Comparison of ENCODE assay signal across 17 mouse cellular contexts in genomic region chr5:52440278-52440677, GRCm38 (mm10). TPM values are rescaled to one million over a fixed set of nuclear protein-coding genes. Genes with fewer than 3 reads are reported as not detected.
DNase-seq lines count a peak whose midpoint lies in the region; ATAC-seq and TF ChIP-seq lines count a peak whose summit lies in the region.
"Had no signal": no experiment of that assay in that cellular context is flagged by ENCODE, and none has a peak within 500 bp of the region (broad histone marks: within the 10 kb centered on the region; RNA-seq: fewer than 3 reads in every experiment).

No protein-coding gene starts in this region.

- DNase-seq in forebrain, embryonic 14.5 days (ENCODE audit: low spot score), result peak; percentile 34
- DNase-seq in brain, embryonic 14.5 days (ENCODE audit: low read depth), result peak; percentile 24
- DNase-seq in kidney, postnatal 14 days, result no peak
- DNase-seq: adrenal gland, postnatal 10 days; cerebellum, adult 11-12 months; cerebellum, adult 9-11 months; cerebellum, postnatal 36 days; gastrocnemius, adult 2 months; gastrocnemius, postnatal 25 days had no signal

- no peak for TF ChIP-seq POLR2A in brain, embryonic 14.5 days (IDR thresholded peaks at IDR 0.05; ENCODE audit: borderline replicate concordance, extremely low read depth, insufficient read depth, insufficient read length, poor library complexity, severe bottlenecking)

- no peaks in the 10 kb centered on the region for H3K4me1 ChIP-seq in forebrain, embryonic 14.5 days (ENCODE audit: control insufficient read depth, insufficient read depth, low read length)
- H3K4me1 ChIP-seq in forebrain, embryonic 15.5 days, result peaks cover 3% of the 10 kb centered on the region; the same call in 1 of the 2 replicates
- H3K4me1 ChIP-seq in hindbrain, embryonic 15.5 days (replicated peaks), result no peaks in the 10 kb centered on the region
- no peaks in the 10 kb centered on the region for H3K4me1 ChIP-seq in hindbrain, embryonic 12.5 days
- H3K4me1 ChIP-seq in neural tube, embryonic 14.5 days (ENCODE audit: control insufficient read depth, insufficient read depth, low read length), result no peaks in the 10 kb centered on the region
- H3K4me1 ChIP-seq: embryonic facial prominence, embryonic 13.5 days; heart, embryonic 12.5 days; hindbrain, embryonic 10.5 days; intestine, embryonic 15.5 days had no signal

- H3K9me3 ChIP-seq in forebrain, embryonic 14.5 days (replicated peaks; ENCODE audit: control insufficient read depth, low read length), result peaks cover 3% of the 10 kb centered on the region
- 0 out of 2 replicates have a peak, but pooled peaks cover 4% of the 10 kb centered on the region for H3K9me3 ChIP-seq in forebrain, embryonic 15.5 days
- H3K9me3 ChIP-seq in hindbrain, embryonic 15.5 days, result 0 out of 2 replicates have a peak, but pooled peaks cover 3% of the 10 kb centered on the region
- H3K9me3 ChIP-seq in hindbrain, embryonic 12.5 days (replicated peaks), result no peaks in the 10 kb centered on the region
- H3K9me3 ChIP-seq in neural tube, embryonic 14.5 days (ENCODE audit: control insufficient read depth, low read length), result no peaks in the 10 kb centered on the region
- H3K9me3 ChIP-seq: embryonic facial prominence, embryonic 13.5 days; intestine, embryonic 15.5 days had no signal

- H3K4me3 ChIP-seq in forebrain, embryonic 14.5 days (ENCODE audit: low read depth, low read length), result no peak overlapping the region
- no peak overlapping the region for H3K4me3 ChIP-seq in forebrain, embryonic 15.5 days
- H3K4me3 ChIP-seq in hindbrain, embryonic 15.5 days, result no peak overlapping the region
- H3K4me3 ChIP-seq in hindbrain, embryonic 12.5 days, result no peak overlapping the region
- no peak overlapping the region for H3K4me3 ChIP-seq in neural tube, embryonic 14.5 days (ENCODE audit: low read depth, low read length)
- H3K4me3 ChIP-seq: embryonic facial prominence, embryonic 13.5 days; gastrocnemius, adult 2 months; heart, embryonic 12.5 days; hindbrain, embryonic 10.5 days; intestine, embryonic 15.5 days had no signal

- no peak overlapping the region for H3K27ac ChIP-seq in forebrain, embryonic 14.5 days (ENCODE audit: low read depth, low read length)
- H3K27ac ChIP-seq in forebrain, embryonic 15.5 days (replicated peaks), result no peak overlapping the region
- H3K27ac ChIP-seq in hindbrain, embryonic 15.5 days (replicated peaks), result no peak overlapping the region
- no peak overlapping the region for H3K27ac ChIP-seq in hindbrain, embryonic 12.5 days
- no peak overlapping the region for H3K27ac ChIP-seq in neural tube, embryonic 14.5 days (ENCODE audit: low read depth, low read length)
- H3K27ac ChIP-seq: embryonic facial prominence, embryonic 13.5 days; gastrocnemius, adult 2 months; hindbrain, embryonic 10.5 days; intestine, embryonic 15.5 days had no signal

- no peaks in the 10 kb centered on the region for H3K36me3 ChIP-seq in forebrain, embryonic 14.5 days (ENCODE audit: control insufficient read depth, insufficient read depth, low read length)
- no peaks in the 10 kb centered on the region for H3K36me3 ChIP-seq in forebrain, embryonic 15.5 days
- no peaks in the 10 kb centered on the region for H3K36me3 ChIP-seq in hindbrain, embryonic 15.5 days
- no peaks in the 10 kb centered on the region for H3K36me3 ChIP-seq in hindbrain, embryonic 12.5 days
- H3K36me3 ChIP-seq in neural tube, embryonic 14.5 days (ENCODE audit: control insufficient read depth, insufficient read depth, low read length), result no peaks in the 10 kb centered on the region
- H3K36me3 ChIP-seq: embryonic facial prominence, embryonic 13.5 days; heart, embryonic 12.5 days; hindbrain, embryonic 10.5 days; intestine, embryonic 15.5 days had no signal

- WGBS in forebrain, embryonic 14.5 days, result 40% methylated on average over 11 of the region's 11 CpGs
- WGBS in forebrain, embryonic 15.5 days, result 30% methylated on average over 11 of the region's 11 CpGs
- 59% methylated on average over 11 of the region's 11 CpGs for WGBS in hindbrain, embryonic 15.5 days
- 68% methylated on average over 11 of the region's 11 CpGs for WGBS in hindbrain, embryonic 12.5 days
- WGBS in neural tube, embryonic 14.5 days, result 26% methylated on average over 11 of the region's 11 CpGs

- H3K9ac ChIP-seq in forebrain, embryonic 14.5 days (ENCODE audit: low read length), result no peak overlapping the region
- no peak overlapping the region for H3K9ac ChIP-seq in forebrain, embryonic 15.5 days (replicated peaks)
- H3K9ac ChIP-seq in hindbrain, embryonic 15.5 days, result no peak overlapping the region
- H3K9ac ChIP-seq in hindbrain, embryonic 12.5 days, result no peak overlapping the region
- H3K9ac ChIP-seq in neural tube, embryonic 14.5 days (replicated peaks; ENCODE audit: low read depth, low read length), result no peak overlapping the region
- H3K9ac ChIP-seq: embryonic facial prominence, embryonic 13.5 days; heart, embryonic 12.5 days; intestine, embryonic 15.5 days had no signal

- peak overlapping the region; percentile 26; the same call in 1 of the 2 replicates for H3K4me2 ChIP-seq in forebrain, embryonic 14.5 days (ENCODE audit: low read length)
- H3K4me2 ChIP-seq in forebrain, embryonic 15.5 days (replicated peaks), result no peak overlapping the region
- 0 out of 2 replicates have a peak overlapping the region, but pooled peaks have one; percentile 3 for H3K4me2 ChIP-seq in hindbrain, embryonic 15.5 days
- no peak overlapping the region for H3K4me2 ChIP-seq in hindbrain, embryonic 12.5 days (replicated peaks)
- H3K4me2 ChIP-seq in neural tube, embryonic 14.5 days (ENCODE audit: low read depth, low read length), result no peak overlapping the region
- H3K4me2 ChIP-seq: embryonic facial prominence, embryonic 13.5 days; heart, embryonic 12.5 days; intestine, embryonic 15.5 days had no signal

- no peaks in the 10 kb centered on the region for H3K27me3 ChIP-seq in forebrain, embryonic 14.5 days (replicated peaks; ENCODE audit: control insufficient read depth, insufficient read depth, low read length)
- no peaks in the 10 kb centered on the region for H3K27me3 ChIP-seq in forebrain, embryonic 15.5 days
- no peaks in the 10 kb centered on the region for H3K27me3 ChIP-seq in hindbrain, embryonic 15.5 days
- H3K27me3 ChIP-seq in hindbrain, embryonic 12.5 days, result no peaks in the 10 kb centered on the region
- H3K27me3 ChIP-seq in neural tube, embryonic 14.5 days (ENCODE audit: control insufficient read depth, insufficient read depth, low read length), result no peaks in the 10 kb centered on the region
- H3K27me3 ChIP-seq: embryonic facial prominence, embryonic 13.5 days; heart, embryonic 12.5 days; intestine, embryonic 15.5 days had no signal

- TF ChIP-seq CTCF in brain, embryonic 14.5 days (IDR thresholded peaks at IDR 0.05; ENCODE audit: borderline replicate concordance, extremely low read depth, insufficient read depth, insufficient read length), result no peak

- no peak for ATAC-seq in forebrain, embryonic 14.5 days
- ATAC-seq in forebrain, embryonic 15.5 days (replicated peaks), result no peak
- ATAC-seq in hindbrain, embryonic 15.5 days (ENCODE audit: low FRiP score, low read depth), result no peak
- no peak for ATAC-seq in hindbrain, embryonic 12.5 days (ENCODE audit: low FRiP score)
- ATAC-seq in neural tube, embryonic 14.5 days (ENCODE audit: low read depth), result peak; percentile 74; the same call in 1 of the 2 replicates
- ATAC-seq: intestine, embryonic 15.5 days had no signal

RNA-seq across cellular contexts. Expression of gene Ccdc149, which starts 31.0 kb away (rescaled TPM):
- polyA plus RNA-seq in forebrain, embryonic 14.5 days (2014; fragmentation: Nextera tagmentation; extraction: Ambion mirVana), result 8.5 and 9.6 TPM in 2 replicates
- 11.2 and 11.7 TPM in 2 replicates for polyA plus RNA-seq in forebrain, embryonic 15.5 days (2015; fragmentation: Nextera tagmentation; extraction: Ambion mirVana)
- polyA plus RNA-seq in hindbrain, embryonic 15.5 days (2015; fragmentation: Nextera tagmentation; extraction: Ambion mirVana), result 13.2 and 14.3 TPM in 2 replicates
- polyA plus RNA-seq in hindbrain, embryonic 12.5 days (2016; fragmentation: Nextera tagmentation; extraction: Ambion mirVana), result 5.1 and 6.1 TPM in 2 replicates
- polyA plus RNA-seq in brain, embryonic 14.5 days (2012; rRNA removed), result 8.0 and 11.3 TPM in 2 replicates
- polyA plus RNA-seq in neural tube, embryonic 14.5 days (2014; fragmentation: Nextera tagmentation; extraction: Ambion mirVana), result 11.6 and 12.3 TPM in 2 replicates

Comparison
In these comparisons a context has a peak if more than half of its experiments do, and no peak if none do; other contexts are left out.
1. H3K4me2 ChIP-seq: peak in forebrain, embryonic 14.5 days (single experiment) and hindbrain, embryonic 15.5 days (single experiment); none in forebrain, embryonic 15.5 days (single experiment), hindbrain, embryonic 12.5 days (single experiment) and neural tube, embryonic 14.5 days (single experiment).